Mouse (Mus musculus): ENCODE measurements around the gene Pagr1a. TPM values are rescaled to one million over a fixed set of nuclear protein-coding genes. Genes with fewer than 3 reads are reported as not detected.

Pagr1a gene
- total RNA-seq, 2 experiments from 2014 or later = 7.9 to 10.3 TPM

GRCm38 (mm10) chr7:127007313-127008024 lies 9.7 kb downstream of the Pagr1a start:
- no peak for DNase-seq (ENCODE audit: low spot score)

GRCm38 (mm10) chr7:127004122-127004875 lies 12.9 kb downstream of the Pagr1a start:
- no peak for DNase-seq (ENCODE audit: low spot score)

GRCm38 (mm10) chr7:127003620-127004019 lies 13.5 kb downstream of the Pagr1a start:
- no peak for DNase-seq (ENCODE audit: low spot score)

GRCm38 (mm10) chr7:126999568-126999967 lies 17.6 kb downstream of the Pagr1a start:
- no peak for DNase-seq (ENCODE audit: low spot score)

- DNase-seq (ENCODE audit: low spot score) = no peak
Measured at GRCm38 (mm10) chr7:126996449-126996848, 20.7 kb downstream of the Pagr1a start.

GRCm38 (mm10) chr7:126988816-126989215 lies 28.3 kb downstream of the Pagr1a start:
- DNase-seq (ENCODE audit: low spot score) = no peak

- DNase-seq (ENCODE audit: low spot score) = peak; percentile 70
Measured at GRCm38 (mm10) chr7:126986319-126986718, 30.8 kb downstream of the Pagr1a start.

- peak; percentile 71 for DNase-seq (ENCODE audit: low spot score)
Measured at GRCm38 (mm10) chr7:126984667-126985444, 32.3 kb downstream of the Pagr1a start.

- DNase-seq (ENCODE audit: low spot score) = peak; percentile 39
Measured at GRCm38 (mm10) chr7:126983113-126983512, 34.0 kb downstream of the Pagr1a start.

GRCm38 (mm10) chr7:126982054-126982453 lies 35.1 kb downstream of the Pagr1a start:
- no peak for DNase-seq (ENCODE audit: low spot score)

- peak; percentile 69 for DNase-seq (ENCODE audit: low spot score)
Measured at GRCm38 (mm10) chr7:126981601-126982000, 35.6 kb downstream of the Pagr1a start.

- DNase-seq (ENCODE audit: low spot score) = no peak
Measured at GRCm38 (mm10) chr7:126978841-126979240, 38.3 kb downstream of the Pagr1a start.

- DNase-seq (ENCODE audit: low spot score) = no peak
Measured at GRCm38 (mm10) chr7:126976878-126977459, 40.2 kb downstream of the Pagr1a start.

- peak; percentile 96 for DNase-seq (ENCODE audit: low spot score)
Measured at GRCm38 (mm10) chr7:126975950-126976866, 40.9 kb downstream of the Pagr1a start, which contains the start of gene Cdiptos. Gene Cdiptos, minus strand, starts transcription at chr7:126976098.

- no peak for DNase-seq (ENCODE audit: low spot score)
Measured at GRCm38 (mm10) chr7:126975893-126975949, 41.4 kb downstream of the Pagr1a start, which contains the start of gene Cdipt. Gene Cdipt, plus strand, starts transcription at chr7:126975914.

- DNase-seq (ENCODE audit: low spot score) = peak; percentile 50
Measured at GRCm38 (mm10) chr7:126975493-126975892, 41.7 kb downstream of the Pagr1a start.

- DNase-seq (ENCODE audit: low spot score) = no peak
Measured at GRCm38 (mm10) chr7:126967361-126967760, 49.8 kb downstream of the Pagr1a start.

- no peak for DNase-seq (ENCODE audit: low spot score)
Measured at GRCm38 (mm10) chr7:126965568-126965967, 51.6 kb downstream of the Pagr1a start.
